Comparison of ENCODE assay signal across 13 mouse cellular contexts in genomic region chr4:58518215-58518988, GRCm38 (mm10). TPM values are rescaled to one million over a fixed set of nuclear protein-coding genes. Genes with fewer than 3 reads are reported as not detected.
DNase-seq lines count a peak whose midpoint lies in the region; ATAC-seq and TF ChIP-seq lines count a peak whose summit lies in the region.
"Had no signal": no experiment of that assay in that cellular context is flagged by ENCODE, and none has a peak within 500 bp of the region (broad histone marks: within the 10 kb centered on the region; RNA-seq: fewer than 3 reads in every experiment).

No protein-coding gene starts in this region.

- no peak overlapping the region for H3K4me3 ChIP-seq in lung, embryonic 14.5 days (ENCODE audit: low read depth, low read length)
- H3K4me3 ChIP-seq in intestine, embryonic 15.5 days (replicated peaks) = no peak overlapping the region
- H3K4me3 ChIP-seq in stomach, embryonic 16.5 days (replicated peaks; ENCODE audit: low read length) = no peak overlapping the region
- H3K4me3 ChIP-seq: myocyte had no signal

- no peak for TF ChIP-seq CTCF in lung, embryonic 14.5 days (IDR thresholded peaks at IDR 0.05; ENCODE audit: low read depth)

- DNase-seq in lung, embryonic 14.5 days = no peak
- DNase-seq in lung, adult 18-20 months = no peak
- peak; percentile 40 for DNase-seq in embryo, embryonic 11.5 days (ENCODE audit: low read depth, low spot score)
- no peak for DNase-seq in layer of hippocampus, postnatal 25 days (ENCODE audit: extremely low spot score in 1 of 2, low spot score in 1 of 2)
- DNase-seq: adrenal gland, adult 8-10 months; gastrocnemius, postnatal 14 days; kidney, postnatal 25 days had no signal

- no peak overlapping the region for H3K9ac ChIP-seq in lung, embryonic 14.5 days
- H3K9ac ChIP-seq in intestine, embryonic 15.5 days = no peak overlapping the region
- no peak overlapping the region for H3K9ac ChIP-seq in stomach, embryonic 16.5 days (ENCODE audit: low read length)

- H3K36me3 ChIP-seq in lung, embryonic 14.5 days (ENCODE audit: insufficient read depth) = no peaks in the 10 kb centered on the region
- no peaks in the 10 kb centered on the region for H3K36me3 ChIP-seq in intestine, embryonic 15.5 days
- no peaks in the 10 kb centered on the region for H3K36me3 ChIP-seq in stomach, embryonic 16.5 days (ENCODE audit: control insufficient read depth, insufficient read depth, low read length)

- H3K9me3 ChIP-seq in lung, embryonic 14.5 days (ENCODE audit: low read depth, low read length) = no peaks in the 10 kb centered on the region
- no peaks in the 10 kb centered on the region for H3K9me3 ChIP-seq in intestine, embryonic 15.5 days
- H3K9me3 ChIP-seq in stomach, embryonic 16.5 days (replicated peaks; ENCODE audit: control insufficient read depth, low read length) = no peaks in the 10 kb centered on the region

- WGBS in lung, embryonic 14.5 days = 39% methylated on average over 9 of the region's 9 CpGs
- 57% methylated on average over 9 of the region's 9 CpGs for WGBS in intestine, embryonic 15.5 days
- WGBS in stomach, embryonic 16.5 days = 45% methylated on average over 9 of the region's 9 CpGs

- no peak; the same call in 1 of the 2 replicates for ATAC-seq in lung, embryonic 14.5 days (ENCODE audit: insufficient read depth)
- peak; percentile 47; the same call in 1 of the 2 replicates for ATAC-seq in intestine, embryonic 15.5 days
- ATAC-seq in stomach, embryonic 16.5 days (ENCODE audit: insufficient read depth, low FRiP score) = no peak
- no peak for ATAC-seq in megakaryocyte-erythroid progenitor cell, adult 5-6 weeks (replicated peaks; ENCODE audit: low FRiP score, low TSS enrichment, poor library complexity, severe bottlenecking)
- ATAC-seq: forebrain, embryonic 14.5 days; inflammation-experienced regulatory T-cells, adult 6 months had no signal

- H3K27ac ChIP-seq in lung, embryonic 14.5 days (ENCODE audit: low read depth) = peak overlapping the region; percentile 33; the same call in 1 of the 2 replicates
- H3K27ac ChIP-seq in intestine, embryonic 15.5 days = no peak overlapping the region
- H3K27ac ChIP-seq in stomach, embryonic 16.5 days (ENCODE audit: low read length) = peak overlapping the region; percentile 38; the same call in 1 of the 2 replicates

- H3K4me1 ChIP-seq in lung, embryonic 14.5 days (ENCODE audit: insufficient read depth) = 0 out of 2 replicates have a peak, but pooled peaks cover 4% of the 10 kb centered on the region
- H3K4me1 ChIP-seq in intestine, embryonic 15.5 days (replicated peaks) = no peaks in the 10 kb centered on the region
- 0 out of 2 replicates have a peak, but pooled peaks cover 8% of the 10 kb centered on the region for H3K4me1 ChIP-seq in stomach, embryonic 16.5 days (ENCODE audit: control insufficient read depth, insufficient read depth, low read length)

- H3K27me3 ChIP-seq in lung, embryonic 14.5 days (ENCODE audit: insufficient read depth, low read length) = no peaks in the 10 kb centered on the region
- H3K27me3 ChIP-seq in intestine, embryonic 15.5 days (replicated peaks) = no peaks in the 10 kb centered on the region
- no peaks in the 10 kb centered on the region for H3K27me3 ChIP-seq in stomach, embryonic 16.5 days (ENCODE audit: control insufficient read depth, insufficient read depth, low read length)

- no peak overlapping the region for H3K4me2 ChIP-seq in lung, embryonic 14.5 days
- H3K4me2 ChIP-seq in intestine, embryonic 15.5 days (replicated peaks) = no peak overlapping the region
- H3K4me2 ChIP-seq in stomach, embryonic 16.5 days (ENCODE audit: low read depth, low read length) = no peak overlapping the region

RNA-seq across cellular contexts. Expression of gene Lpar1, which starts 35.3 kb away (rescaled TPM):
- 30.3 and 35.8 TPM in 2 replicates for polyA plus RNA-seq in lung, embryonic 14.5 days (2014; fragmentation: Nextera tagmentation; extraction: Ambion mirVana)
- 50.0 and 55.9 TPM in 2 replicates for polyA plus RNA-seq in intestine, embryonic 15.5 days (2015; fragmentation: Nextera tagmentation; extraction: Ambion mirVana)
- polyA plus RNA-seq in stomach, embryonic 16.5 days (2015; fragmentation: Nextera tagmentation; extraction: Ambion mirVana) = 76.6 and 79.4 TPM in 2 replicates
- total RNA-seq in megakaryocyte-erythroid progenitor cell, adult 5-6 weeks (2014; fragmentation: Nextera tagmentation) = 0.13 TPM in 1 of 2 replicates, not detected in the other
- not detected in 2 replicates for total RNA-seq in megakaryocyte-erythroid progenitor cell, adult 5-6 weeks (2017)
- 10 to 100 TPM; 31.2 to 35.6 TPM for total RNA-seq in layer of hippocampus, postnatal 25 days (2021)
- polyA plus RNA-seq: inflammation-experienced regulatory T-cells, adult 6 months had no signal
